15 mouse cellular contexts compared by ENCODE assay signal in genomic region chr9:78289723-78290122, GRCm38 (mm10). TPM values are rescaled to one million over a fixed set of nuclear protein-coding genes. Genes with fewer than 3 reads are reported as not detected.
"Had no signal": no experiment of that assay in that cellular context is flagged by ENCODE, and none has a peak within 500 bp of the region (broad histone marks: within the 10 kb centered on the region; RNA-seq: fewer than 3 reads in every experiment).

Gene Gm10639 (plus strand): TSS chr9:78289923.

RNA-seq across cellular contexts. Expression of gene Gm10639, which starts in this region (rescaled TPM):
- polyA plus RNA-seq: intestine, embryonic 14.5 days; limb, embryonic 11.5 days; limb, embryonic 14.5 days; liver, embryonic 11.5 days; liver, embryonic 14.5 days; liver, postnatal 0 days; lung, embryonic 14.5 days; midbrain, embryonic 10.5 days; midbrain, embryonic 14.5 days; midbrain, postnatal 0 days; neural tube, embryonic 11.5 days; neural tube, embryonic 14.5 days; small intestine, adult 2 months; spleen, adult 2 months; thymus, adult 2 months had no signal
